Mouse (Mus musculus) induced T-regulatory cell, adult 2 months (primary cell): ENCODE measurements around the gene Mybpc3.

Source experiments
- DNase-seq: peaks from one replicate; pipeline ENCODE4 v3.0.0-alpha.2; 2012; ENCODE audit warnings: low read depth

Mybpc3 gene

DNA sequence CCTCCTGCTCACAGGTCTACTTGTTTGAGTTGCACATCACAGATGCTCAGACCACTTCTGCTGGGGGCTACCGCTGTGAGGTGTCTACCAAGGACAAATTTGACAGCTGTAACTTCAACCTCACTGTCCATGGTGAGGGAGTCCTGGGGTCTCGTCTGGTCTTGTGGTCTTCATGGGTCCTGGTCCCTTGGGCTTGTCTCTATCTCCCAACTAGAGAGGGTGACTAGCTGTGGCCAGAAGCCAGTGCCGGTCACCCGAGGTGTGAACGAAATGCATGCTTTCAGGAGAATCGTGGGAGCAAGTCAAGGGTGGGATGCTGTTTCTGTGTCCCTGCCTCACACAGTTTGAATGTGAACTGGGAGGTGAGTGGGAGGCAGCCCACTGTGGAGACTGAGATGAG is 3.1 kb downstream of the Mybpc3 start:
- DNase-seq = no peak

GRCm38 (mm10) chr2:91121497-91121896 is 3.6 kb downstream of the Mybpc3 start:
- DNase-seq = no peak

DNA sequence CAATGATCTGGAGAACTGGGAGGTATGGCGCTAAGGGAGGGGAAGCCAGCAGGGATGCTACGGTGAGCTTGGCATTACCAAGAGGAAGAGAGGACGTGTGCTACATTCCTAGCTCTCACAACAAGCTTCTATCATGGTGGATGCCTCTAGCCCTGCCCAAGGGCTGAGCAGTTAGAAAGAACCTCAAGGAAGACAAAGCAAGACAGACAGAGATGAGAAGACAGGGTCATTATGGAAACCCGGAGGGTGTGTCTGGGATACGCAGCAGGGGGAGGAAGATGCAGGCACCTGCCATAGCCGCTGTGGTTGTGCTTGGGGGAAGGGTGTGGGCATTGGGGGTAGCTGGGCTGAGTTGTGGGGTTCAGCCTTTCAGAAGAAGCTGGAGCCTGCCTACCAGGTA is 5.6 kb downstream of the Mybpc3 start:
- no peak for DNase-seq

- no peak for DNase-seq
Measured at GRCm38 (mm10) chr2:91125101-91125500, 7.2 kb downstream of the Mybpc3 start.

DNA sequence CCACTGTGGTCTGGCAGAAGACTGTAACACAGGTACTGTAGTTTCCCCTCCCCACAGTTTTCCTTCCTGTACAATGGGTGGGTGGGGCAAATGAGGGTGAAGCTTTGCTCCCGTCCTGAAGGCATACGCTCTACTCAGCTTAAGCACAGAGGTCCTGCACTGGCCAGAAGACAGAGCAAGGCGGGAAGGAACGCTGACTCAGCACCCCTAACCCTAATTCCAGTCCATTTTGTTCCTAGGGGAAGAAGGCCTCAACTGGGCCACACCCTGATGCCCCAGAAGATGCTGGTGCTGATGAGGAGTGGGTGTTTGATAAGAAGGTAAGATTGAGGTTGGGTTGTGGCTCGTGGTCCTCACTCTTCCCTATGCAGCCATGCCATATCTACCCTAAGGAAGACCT is 10.8 kb downstream of the Mybpc3 start:
- DNase-seq = no peak

- no peak for DNase-seq
Measured at GRCm38 (mm10) chr2:91130126-91130525, 12.2 kb downstream of the Mybpc3 start.

DNA sequence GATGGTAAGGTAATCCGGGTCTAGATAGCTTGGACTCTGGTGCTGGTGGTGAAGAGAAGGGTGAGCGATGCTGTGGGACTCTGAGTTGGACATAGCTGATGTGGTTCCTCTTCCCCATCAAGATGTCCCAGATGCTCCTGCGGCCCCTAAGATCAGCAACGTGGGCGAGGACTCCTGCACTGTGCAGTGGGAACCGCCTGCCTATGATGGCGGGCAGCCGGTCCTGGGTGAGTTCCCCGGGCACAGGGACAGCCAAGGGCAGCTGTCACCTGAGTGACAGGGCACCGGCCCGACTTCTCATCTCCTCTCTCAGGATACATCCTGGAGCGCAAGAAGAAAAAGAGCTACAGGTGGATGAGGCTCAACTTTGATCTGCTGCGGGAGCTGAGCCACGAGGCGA is 13.3 kb downstream of the Mybpc3 start:
- DNase-seq = no peak

DNA sequence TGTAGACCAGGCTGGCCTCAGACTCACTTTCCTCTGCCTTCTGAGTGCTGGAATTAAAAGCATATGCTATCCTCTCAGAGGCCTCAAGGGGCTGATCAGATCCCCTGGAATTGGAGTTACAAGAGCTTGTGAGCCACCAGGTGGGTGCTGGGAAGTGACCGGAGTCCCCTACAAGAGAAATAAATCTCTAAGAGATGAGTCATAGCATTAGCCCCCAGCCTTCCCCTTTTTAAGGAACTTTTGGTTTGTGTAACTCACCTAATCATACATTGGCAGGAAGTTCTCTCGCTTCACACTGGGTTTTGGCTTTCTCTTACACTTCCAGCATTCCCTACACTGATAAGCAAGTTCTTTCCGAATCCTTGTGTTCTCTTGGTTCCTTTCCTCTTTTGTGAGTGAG is 14.1 kb downstream of the Mybpc3 start:
- no peak for DNase-seq

- no peak for DNase-seq
Measured at GRCm38 (mm10) chr2:91136513-91137412, 18.8 kb downstream of the Mybpc3 start.

DNA sequence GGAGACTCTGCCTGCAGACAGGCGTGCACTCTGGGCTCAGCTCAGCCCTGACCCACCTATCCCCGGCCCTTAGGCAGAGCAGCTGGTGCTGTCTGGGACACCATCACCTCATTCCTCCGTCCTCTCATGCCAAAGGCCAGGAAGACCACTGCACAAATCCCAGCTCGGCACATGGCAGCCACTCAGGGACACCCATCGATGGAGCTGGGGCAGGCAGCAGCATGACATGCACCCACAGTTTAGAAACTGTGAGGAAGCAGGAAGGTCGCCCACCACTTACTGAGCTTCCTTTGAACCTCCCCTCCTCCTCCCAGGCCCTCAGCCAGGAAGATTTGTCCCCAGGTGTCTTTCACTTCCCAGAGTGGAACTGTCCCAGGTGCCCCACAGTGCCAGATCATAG is 19.5 kb downstream of the Mybpc3 start:
- DNase-seq = no peak

DNA sequence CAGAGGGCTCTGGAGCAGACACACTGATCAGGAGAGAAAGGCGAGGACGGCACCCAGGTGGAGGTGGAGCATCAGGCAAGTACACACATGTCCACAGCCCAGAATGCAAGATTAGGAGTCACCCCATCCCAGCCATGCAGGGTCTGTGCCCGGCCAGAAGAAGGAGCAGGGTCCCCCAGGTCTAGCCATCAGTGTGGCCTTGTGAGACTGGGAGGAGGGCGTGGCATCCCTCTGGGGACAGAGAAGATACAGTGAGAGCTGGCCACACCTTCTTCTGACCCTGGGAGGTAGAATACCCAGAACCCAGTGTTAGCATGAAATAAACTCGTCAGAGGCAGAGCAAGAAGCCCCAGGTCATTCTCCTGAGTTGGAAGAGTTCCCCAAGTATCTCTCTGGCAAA is 21.4 kb downstream of the Mybpc3 start:
- DNase-seq = no peak

- no peak for DNase-seq
Measured at GRCm38 (mm10) chr2:91139764-91140163, 21.8 kb downstream of the Mybpc3 start.

- DNase-seq = no peak
Measured at GRCm38 (mm10) chr2:91142920-91143319, 25.0 kb downstream of the Mybpc3 start.

- no peak for DNase-seq
Measured at GRCm38 (mm10) chr2:91143401-91143800, 25.5 kb downstream of the Mybpc3 start.

DNA sequence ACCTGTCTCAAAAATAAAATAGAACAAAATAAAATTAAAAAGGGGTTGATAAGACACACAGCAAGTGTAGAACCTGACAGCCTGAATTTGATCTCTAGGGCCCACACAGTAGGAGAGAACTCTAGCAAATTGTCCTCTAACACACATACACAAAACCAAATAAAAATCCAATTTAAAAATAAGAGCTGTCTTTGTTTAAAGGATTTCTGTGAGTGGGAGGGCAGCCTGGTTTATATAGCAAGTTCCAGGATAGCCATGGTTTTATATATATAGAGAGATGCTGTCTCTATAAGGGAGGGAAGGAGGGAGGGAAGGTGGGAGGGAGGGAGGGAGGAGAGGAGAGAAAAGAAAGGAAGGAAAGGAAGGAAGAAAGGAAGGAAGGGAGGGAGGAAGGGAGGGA is 30.2 kb downstream of the Mybpc3 start:
- DNase-seq = no peak

- no peak for DNase-seq
Measured at GRCm38 (mm10) chr2:91151331-91151730, 33.4 kb downstream of the Mybpc3 start.

GRCm38 (mm10) chr2:91152885-91153377 is 35.0 kb downstream of the Mybpc3 start:
- DNase-seq = no peak

DNA sequence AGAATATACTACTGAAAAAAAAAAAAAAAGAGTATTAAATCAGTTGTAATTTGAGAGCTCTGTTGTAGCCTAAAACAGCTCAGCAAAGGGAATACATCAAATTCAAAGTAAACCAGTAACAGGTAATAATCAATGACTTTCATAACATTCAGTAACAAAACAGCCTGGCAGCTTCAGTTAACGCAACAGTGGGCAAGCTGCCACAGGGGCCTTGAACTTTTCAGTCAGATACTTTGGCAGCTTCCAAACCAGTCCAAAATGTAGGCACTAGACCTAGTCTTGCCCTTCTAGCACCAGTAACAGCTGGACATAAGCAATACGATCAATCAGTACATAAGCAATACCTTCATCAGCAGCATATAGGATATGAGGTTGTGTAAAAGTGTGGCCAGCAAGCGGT is 36.1 kb downstream of the Mybpc3 start:
- no peak for DNase-seq

DNA sequence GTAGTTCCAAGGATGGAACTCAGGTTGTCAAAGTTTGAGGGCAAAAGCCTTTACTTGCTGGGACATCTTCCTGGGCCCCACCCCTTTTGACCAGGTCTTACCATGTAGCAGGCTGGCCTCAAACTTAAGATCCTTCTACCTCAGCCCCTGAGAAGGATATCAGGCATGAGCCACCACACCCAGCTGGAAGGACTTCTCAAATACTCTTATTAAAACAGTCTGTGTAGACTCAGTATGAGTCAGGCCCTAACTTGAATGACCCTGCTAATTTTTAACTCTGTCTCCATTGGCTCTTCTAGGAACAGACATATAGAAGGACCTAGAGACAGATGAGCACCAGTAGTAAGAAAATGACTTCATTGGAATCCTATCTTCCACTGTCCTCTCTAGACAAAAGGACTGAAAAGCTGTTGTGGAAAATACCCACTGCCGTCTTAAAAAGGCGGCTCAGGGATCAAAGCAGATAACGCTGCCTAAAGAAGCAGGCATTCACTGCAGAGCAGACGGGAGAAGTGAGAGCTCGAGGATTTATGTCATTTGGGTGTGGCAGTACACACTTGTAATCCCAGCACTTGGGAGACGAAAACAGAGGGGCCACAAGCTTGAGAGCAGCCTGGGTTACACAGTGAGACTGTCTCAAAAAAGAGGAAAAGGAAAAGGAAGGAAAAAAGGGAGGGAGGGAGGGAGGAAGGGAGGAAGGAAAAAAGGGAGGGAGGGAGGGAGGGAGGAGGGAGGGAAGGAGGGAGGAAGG is 39.2 kb downstream of the Mybpc3 start:
- DNase-seq = no peak

DNA sequence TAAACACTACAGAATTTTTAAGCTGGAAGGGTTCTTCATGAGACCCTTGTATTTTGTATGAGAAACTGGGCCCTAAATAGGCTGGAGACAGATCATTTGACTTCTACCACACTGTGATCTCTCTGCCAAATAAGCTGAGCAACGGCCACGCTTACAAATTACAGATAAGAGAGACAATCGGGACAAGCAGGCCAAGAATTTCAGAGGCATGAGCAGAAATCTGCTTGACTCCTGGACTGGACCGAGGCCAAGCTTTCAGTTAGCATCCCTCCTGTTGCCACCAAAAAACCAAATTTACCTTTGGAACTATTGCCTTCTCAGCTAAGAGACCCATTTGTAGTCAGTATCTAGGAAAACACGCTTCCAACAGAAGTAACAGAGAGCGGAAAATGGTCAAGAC is 42.6 kb downstream of the Mybpc3 start:
- DNase-seq = no peak

- DNase-seq = no peak
Measured at GRCm38 (mm10) chr2:91162952-91163351, 45.0 kb downstream of the Mybpc3 start.

- no peak for DNase-seq
Measured at GRCm38 (mm10) chr2:91163532-91163931, 45.6 kb downstream of the Mybpc3 start.

GRCm38 (mm10) chr2:91164991-91165390 is 47.0 kb downstream of the Mybpc3 start:
- DNase-seq = no peak
